Mouse (Mus musculus) layer of hippocampus, adult 2 months (tissue): Measurements from ENCODE around the gene Ect2. TPM values are rescaled to one million over a fixed set of nuclear protein-coding genes. Genes with fewer than 3 reads are reported as not detected.

Experiments
- DNase-seq, 2 experiments: peaks; one replicate each; pipeline ENCODE4 v3.0.0; 2022; ENCODE audit warnings: low spot score in 2 of 2
- H3K27ac ChIP-seq: fragments of 200-600 bp; 2 replicates; pipeline ENCODE4 v1.8.1; 2022
- H3K4me3 ChIP-seq: fragments of 200-600 bp; 2 replicates; pipeline ENCODE4 v1.8.1; 2022; ENCODE audit warnings: mild to moderate bottlenecking
- CTCF ChIP-seq: fragments of 200-600 bp; conservative IDR thresholded peaks from 2 replicates; pipeline ENCODE4 v1.8.1; 2022; ENCODE audit warnings: antibody characterized with exemption, mild to moderate bottlenecking, moderate library complexity
- long read RNA-seq, 2 experiments: library from polyadenylated mRNA; stranded (forward); transcript quantifications; one replicate each; pipeline ENCODE4 v2.0.0; 2021; ENCODE audit warnings: borderline mapping rate in 2 of 2
- total RNA-seq, 2 experiments: library from RNA; stranded (reverse); gene quantifications; 2 replicates each; pipeline ENCODE4 v1.2.3; 2021

Gene Ect2
- total RNA-seq, result 1 to 10 TPM; 1.7 to 1.9 TPM
- long read RNA-seq, experiment 1, full-length matches to known transcripts, result 1 of 2 reads
- long read RNA-seq, experiment 1, partial matches to known transcripts, result 0 of 2 reads
- long read RNA-seq, experiment 1, other reads (novel, unspliced or antisense), result 1 of 2 reads
- long read RNA-seq, experiment 2, result 0 reads

DNA sequence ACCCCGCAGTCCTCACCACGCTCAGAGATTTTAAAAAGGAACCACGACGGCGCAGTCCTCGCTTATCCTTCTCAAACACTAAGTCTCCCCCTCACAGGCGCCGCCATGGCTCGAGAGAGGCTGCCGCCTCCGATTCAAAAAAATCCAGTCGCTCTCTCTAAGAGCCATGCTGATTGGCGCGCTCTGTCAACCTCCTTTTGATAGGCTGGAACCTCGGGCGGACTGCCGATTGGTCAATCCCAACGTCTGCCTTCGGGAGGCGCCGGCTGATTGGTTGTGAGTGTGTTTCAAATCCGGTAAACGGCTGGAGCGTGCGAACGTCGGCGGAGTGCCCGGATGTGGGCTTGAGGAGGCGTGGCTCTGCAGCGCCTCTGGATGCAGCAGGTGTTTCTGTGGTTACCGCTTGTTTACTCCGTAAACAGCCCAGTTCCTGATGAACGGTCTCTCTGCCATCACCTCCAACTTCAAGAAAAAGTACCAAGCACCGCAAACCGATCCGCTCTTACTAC lies at the start of gene Ect2:
TSS of gene Ect2 (minus strand) at position 178 of the 509 bp plus-strand sequence.
- TF ChIP-seq CTCF, result peak; percentile 40
- peak within 1 kb of the TSS; percentile 79 for H3K27ac ChIP-seq
- H3K4me3 ChIP-seq, result peak within 1 kb of the TSS; percentile 74
- DNase-seq, result peak; percentile 99

DNA sequence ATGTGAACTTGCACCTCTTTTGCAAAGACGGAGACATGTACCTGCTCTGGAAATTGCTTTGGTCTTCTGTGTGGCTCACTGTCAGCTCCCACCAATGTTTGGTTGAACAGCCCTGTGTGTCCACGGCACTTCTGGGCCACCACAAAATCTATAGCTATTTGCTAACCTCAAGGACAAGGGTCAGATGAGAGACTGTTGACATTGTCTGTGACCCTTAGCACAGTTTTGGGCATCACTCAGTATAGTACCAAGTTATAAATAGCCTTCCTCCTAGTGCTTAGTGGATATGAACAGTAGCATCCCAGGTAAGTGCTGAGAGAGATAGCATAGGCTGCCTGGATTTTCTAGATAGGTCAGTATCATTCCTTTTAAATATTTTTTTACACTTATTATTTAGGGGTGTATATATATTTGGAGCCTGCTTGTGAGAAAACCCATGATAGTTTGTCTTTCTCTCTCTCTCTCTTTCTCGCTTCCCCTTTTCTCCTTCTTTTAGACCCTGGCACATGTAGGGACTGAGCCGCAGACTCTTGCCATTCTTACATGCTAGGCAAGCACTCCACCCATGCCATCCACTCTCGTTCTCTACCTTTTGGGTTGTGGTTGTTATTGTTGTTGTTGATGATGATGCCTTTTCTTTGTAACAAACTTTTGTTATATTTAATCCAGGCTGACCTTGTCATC lies 48.2 kb upstream of the Ect2 start:
- no peak for TF ChIP-seq CTCF
- Histone ChIP-seq H3K4me3 (no peak overlapping the region), H3K27ac (no peak overlapping the region)
- no peak for DNase-seq

DNA sequence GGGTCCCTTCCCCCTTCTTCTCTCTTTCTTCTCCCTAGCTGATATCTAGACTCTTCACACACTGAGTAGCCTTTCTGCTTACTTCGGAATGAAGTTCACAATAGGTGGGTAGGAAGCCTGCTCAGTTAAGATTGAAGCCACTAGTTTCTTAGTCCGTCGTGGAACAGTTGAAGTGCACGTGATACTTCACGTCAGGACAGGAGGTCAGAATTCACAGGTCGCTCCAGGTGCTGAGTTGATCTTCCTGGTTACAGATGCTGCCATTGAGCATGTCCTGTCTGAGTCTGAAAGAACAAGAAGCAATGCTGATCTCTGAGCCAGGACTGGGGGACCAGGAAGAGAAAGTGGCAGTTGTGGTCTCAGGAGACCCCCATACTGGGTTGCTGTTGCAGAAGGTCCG lies 45.4 kb upstream of the Ect2 start:
- DNase-seq, result no peak
- Histone ChIP-seq H3K27ac (no peak overlapping the region), H3K4me3 (no peak overlapping the region)
- no peak for TF ChIP-seq CTCF

- no peak for TF ChIP-seq CTCF
- no peak for DNase-seq
- Histone ChIP-seq H3K27ac (no peak overlapping the region), H3K4me3 (no peak overlapping the region)
These were observed 44.1 kb upstream of the Ect2 start for GRCm38 (mm10) chr3:27197816-27198215.

GRCm38 (mm10) chr3:27196529-27196928 lies 42.9 kb upstream of the Ect2 start:
- Histone ChIP-seq H3K4me3 (no peak overlapping the region), H3K27ac (no peak overlapping the region)
- no peak for TF ChIP-seq CTCF
- DNase-seq, result no peak

DNA sequence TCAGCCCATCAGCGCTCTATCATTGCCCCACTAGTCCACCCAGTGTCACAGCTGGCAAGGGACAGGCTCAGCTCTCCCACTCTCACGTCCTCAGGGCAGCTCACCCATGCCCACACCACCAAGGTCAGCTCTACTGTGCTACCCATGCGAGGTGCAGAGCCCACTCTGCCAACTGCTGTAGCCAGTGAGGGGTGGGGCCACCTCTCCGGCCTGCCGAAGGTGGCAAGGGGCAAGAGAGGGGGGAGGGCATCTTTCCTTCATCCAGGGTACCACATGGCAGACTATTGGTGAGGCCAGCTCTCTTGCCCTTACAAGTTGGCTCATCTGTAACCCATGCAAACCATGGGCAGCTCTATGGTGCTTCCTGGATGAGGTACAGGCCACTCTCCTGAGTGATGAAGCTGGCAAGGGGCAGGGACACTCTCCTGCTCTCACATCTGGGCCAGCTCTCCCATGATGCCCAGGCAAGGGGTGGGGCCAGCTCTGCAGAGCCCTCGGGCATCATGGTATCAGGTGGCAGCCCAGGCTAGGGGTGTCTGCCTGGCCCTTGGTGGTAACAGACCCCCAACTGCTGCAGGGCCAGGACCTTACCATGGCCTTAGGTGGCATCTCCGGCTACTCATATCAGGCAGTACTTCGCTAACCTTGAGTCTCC lies 42.0 kb upstream of the Ect2 start:
- no peak for DNase-seq
- no peak overlapping the region for H3K4me3 ChIP-seq
- no peak for TF ChIP-seq CTCF
- H3K27ac ChIP-seq, result no peak overlapping the region

- TF ChIP-seq CTCF, result no peak
- no peak overlapping the region for H3K4me3 ChIP-seq
- no peak for DNase-seq
- H3K27ac ChIP-seq, result no peak overlapping the region
These were observed 41.5 kb upstream of the Ect2 start for GRCm38 (mm10) chr3:27195153-27195552.

GRCm38 (mm10) chr3:27193844-27194317 lies 40.2 kb upstream of the Ect2 start:
- no peak overlapping the region for H3K4me3 ChIP-seq
- DNase-seq, result no peak
- H3K27ac ChIP-seq, result peak overlapping the region; percentile 71
- no peak for TF ChIP-seq CTCF

DNA sequence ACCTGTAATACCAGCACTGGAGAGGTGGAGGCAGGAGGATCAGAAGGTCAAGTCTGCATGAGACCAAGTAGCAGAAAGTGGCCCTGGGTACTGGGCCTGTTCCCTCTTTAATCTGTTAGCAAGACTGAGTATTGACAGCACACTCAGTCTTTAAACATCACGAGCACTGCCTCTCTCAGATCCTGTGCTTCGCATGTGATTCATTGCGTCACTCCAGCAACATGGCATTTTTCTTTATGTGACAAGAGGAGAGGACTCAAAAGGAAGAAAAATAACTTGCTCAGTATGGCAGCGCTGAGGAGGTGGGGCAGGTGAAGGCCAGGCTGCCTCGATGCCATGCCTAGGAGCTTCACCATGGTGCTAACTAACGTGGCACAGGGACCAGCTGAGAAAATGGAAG lies 38.2 kb upstream of the Ect2 start:
- Histone ChIP-seq H3K27ac (no peak overlapping the region), H3K4me3 (no peak overlapping the region)
- no peak for TF ChIP-seq CTCF
- no peak for DNase-seq

DNA sequence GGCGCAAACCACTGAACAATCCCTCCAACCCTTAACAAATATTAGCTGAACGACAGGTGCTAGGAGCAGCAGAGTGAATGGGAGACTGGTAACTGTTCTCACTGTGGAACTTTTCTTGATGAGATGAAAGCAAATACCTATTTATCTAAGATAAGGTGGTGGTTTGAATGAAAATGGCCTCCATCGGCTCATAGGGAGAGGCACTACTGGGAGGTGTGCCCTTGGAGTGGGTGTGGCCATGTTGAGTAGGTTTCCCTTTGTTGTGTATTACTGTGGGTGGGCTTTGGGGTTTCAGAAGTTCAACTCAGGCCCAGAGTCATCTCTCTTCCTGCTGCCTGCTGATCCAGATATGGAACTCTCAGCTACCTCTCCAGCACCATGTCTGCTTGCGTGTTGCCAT lies 37.2 kb upstream of the Ect2 start:
- Histone ChIP-seq H3K27ac (no peak overlapping the region), H3K4me3 (no peak overlapping the region)
- DNase-seq, result no peak
- no peak for TF ChIP-seq CTCF

- peak; percentile 79 to 85 for DNase-seq
- Histone ChIP-seq H3K4me3 (no peak overlapping the region; the same call in 1 of the 2 replicates), H3K27ac (peak overlapping the region; percentile 47)
- TF ChIP-seq CTCF, result no peak
These were observed 35.9 kb upstream of the Ect2 start for GRCm38 (mm10) chr3:27189320-27190261.

DNA sequence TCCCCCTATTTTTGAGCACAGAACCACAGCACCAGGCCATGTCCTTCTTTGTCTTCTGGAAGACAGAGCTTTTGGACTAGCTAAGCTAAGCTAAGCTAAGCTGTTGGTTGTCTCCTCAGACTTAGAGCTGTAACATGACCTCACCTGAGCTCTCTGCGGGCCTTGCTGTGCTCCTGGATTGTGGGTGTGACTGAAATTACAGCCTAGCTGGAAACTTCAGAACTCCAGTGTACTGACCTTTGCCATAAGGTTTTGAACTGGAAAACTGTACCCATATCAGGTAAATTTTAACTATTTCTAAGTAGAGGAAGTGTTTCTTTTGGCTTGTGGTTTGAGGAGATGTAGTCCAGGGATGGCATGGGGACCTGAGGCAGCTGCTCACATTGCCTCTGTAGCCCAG lies 34.7 kb upstream of the Ect2 start:
- DNase-seq, result no peak
- Histone ChIP-seq H3K27ac (no peak overlapping the region), H3K4me3 (no peak overlapping the region)
- no peak for TF ChIP-seq CTCF
